Mouse (Mus musculus) megakaryocyte, embryonic 14.5 days (primary cell): ENCODE data around the gene Gm21776. TPM values are rescaled to one million over a fixed set of nuclear protein-coding genes. Genes with fewer than 3 reads are reported as not detected.
"Not testable (repeated sequence)": the region's sequence is repeated elsewhere in the genome, so short reads cannot be mapped to it uniquely, and the experiment has no call there.

ENCODE experiments used
- H3K27me3 ChIP-seq: replicated peaks from 2 replicates; pipeline ENCODE3; 2012; ENCODE audit warnings: inconsistent platforms
- H3K36me3 ChIP-seq: replicated peaks from 2 replicates; pipeline ENCODE3; 2012; ENCODE audit warnings: low read length, inconsistent platforms, mixed read lengths
- H3K4me1 ChIP-seq: 2 replicates; pipeline ENCODE4 v1.6.1; 2012; ENCODE audit warnings: inconsistent platforms
- H3K4me3 ChIP-seq: replicated peaks from 2 replicates; pipeline ENCODE3; 2012; ENCODE audit warnings: moderate library complexity, mild to moderate bottlenecking, inconsistent platforms
- H3K9me3 ChIP-seq: 2 replicates; pipeline ENCODE4 v1.6.1; 2012; ENCODE audit warnings: inconsistent platforms
- polyA plus RNA-seq: library from polyadenylated mRNA; stranded (reverse); fragments of >175 nt; gene quantifications from 2 replicates; pipeline ENCODE4 v1.2.3, GENCODE M21; 2012; ENCODE audit warnings: low replicate concordance; ENCODE audit not compliant: insufficient read depth

Gene Gm21776
- polyA plus RNA-seq: not detected in 2 replicates

DNA sequence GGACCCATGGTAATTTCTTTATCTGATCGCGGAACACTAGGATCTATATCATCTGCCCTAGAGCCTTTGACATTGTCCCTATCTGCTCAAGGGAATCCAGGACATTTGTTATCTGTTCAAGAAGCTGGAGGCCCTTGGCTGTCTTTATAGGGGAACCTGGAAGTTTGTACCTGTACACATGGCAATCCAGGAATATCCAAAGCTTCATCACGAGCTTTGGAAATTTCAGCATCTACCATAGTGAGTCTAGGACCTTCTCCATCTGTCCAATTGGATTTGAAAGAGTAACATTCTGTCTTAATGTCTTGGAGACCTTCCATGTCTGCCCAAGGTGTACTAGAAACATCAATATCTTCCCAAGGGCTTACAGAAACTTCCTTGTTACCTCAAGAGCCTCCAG lies at the start of gene Gm21776:
TSS of gene Gm21776 (plus strand) at position 301 of the 400 bp plus-strand sequence.
- H3K4me1 ChIP-seq, H3K36me3 ChIP-seq, H3K9me3 ChIP-seq, H3K27me3 ChIP-seq, H3K4me3 ChIP-seq: not testable (repeated sequence)
